Comparison of ENCODE assay signal across 10 mouse cellular contexts in the genomic region with DNA sequence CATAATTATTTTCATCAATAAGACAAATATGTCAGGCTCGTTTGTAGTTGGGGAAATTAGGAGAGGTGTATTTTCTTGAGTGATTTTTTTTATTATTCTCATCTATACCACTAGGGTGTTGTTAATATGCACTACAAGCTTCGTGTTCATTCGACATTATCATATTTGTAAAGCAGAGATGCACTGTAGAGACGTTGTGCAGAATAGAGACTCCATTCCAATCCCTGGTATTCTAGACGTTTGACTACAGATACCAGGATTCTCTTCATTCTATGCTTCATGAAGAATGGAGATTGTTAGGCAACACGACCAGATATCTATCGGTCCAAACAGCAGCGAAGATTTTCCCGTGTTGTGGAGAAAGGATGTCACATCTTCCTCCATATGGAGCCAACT.
DNase-seq lines count a peak whose midpoint lies in the region; ATAC-seq lines count a peak whose summit lies in the region.
"Had no signal": no experiment of that assay in that cellular context is flagged by ENCODE, and none has a peak within 500 bp of the region (broad histone marks: within the 10 kb centered on the region; RNA-seq: fewer than 3 reads in every experiment).

No protein-coding gene starts in this region.

- H3K27ac ChIP-seq in kidney, embryonic 16.5 days (ENCODE audit: low read length): no peak overlapping the region
- no peak overlapping the region for H3K27ac ChIP-seq in forebrain, embryonic 16.5 days (ENCODE audit: low read length)
- H3K27ac ChIP-seq in limb, embryonic 13.5 days: no peak overlapping the region
- H3K27ac ChIP-seq in neural tube, embryonic 14.5 days (ENCODE audit: low read depth, low read length): no peak overlapping the region
- H3K27ac ChIP-seq: gastrocnemius, adult 2 months had no signal

- no peak overlapping the region for H3K9ac ChIP-seq in kidney, embryonic 16.5 days (replicated peaks; ENCODE audit: low read length)
- H3K9ac ChIP-seq in forebrain, embryonic 16.5 days (replicated peaks; ENCODE audit: low read depth, low read length): no peak overlapping the region
- H3K9ac ChIP-seq in limb, embryonic 13.5 days: no peak overlapping the region
- H3K9ac ChIP-seq in neural tube, embryonic 14.5 days (replicated peaks; ENCODE audit: low read depth, low read length): no peak overlapping the region
- H3K9ac ChIP-seq: liver, postnatal 0 days had no signal

- no peak overlapping the region for H3K4me3 ChIP-seq in kidney, embryonic 16.5 days (ENCODE audit: low read length)
- H3K4me3 ChIP-seq in forebrain, embryonic 16.5 days (replicated peaks; ENCODE audit: low read length): no peak overlapping the region
- no peak overlapping the region for H3K4me3 ChIP-seq in limb, embryonic 13.5 days
- no peak overlapping the region for H3K4me3 ChIP-seq in neural tube, embryonic 14.5 days (ENCODE audit: low read depth, low read length)
- H3K4me3 ChIP-seq: gastrocnemius, adult 2 months had no signal

- 0 out of 2 replicates have a peak, but pooled peaks have one; percentile 41 for ATAC-seq in kidney, embryonic 16.5 days (ENCODE audit: low FRiP score, low TSS enrichment)
- peak; percentile 15; the same call in 1 of the 2 replicates for ATAC-seq in forebrain, embryonic 16.5 days
- ATAC-seq in limb, embryonic 13.5 days (ENCODE audit: low FRiP score, low read depth): peak; percentile 44
- 0 out of 2 replicates have a peak, but pooled peaks have one; percentile 19 for ATAC-seq in neural tube, embryonic 14.5 days (ENCODE audit: low read depth)
- no peak for ATAC-seq in cerebellum, adult (ENCODE audit: insufficient number of reproducible peaks, low FRiP score, low TSS enrichment)
- ATAC-seq: CD4-positive, CD25-positive, alpha-beta regulatory T cell, adult 4 months; liver, postnatal 0 days had no signal

- whole genome bisulfite sequencing in kidney, embryonic 16.5 days: 30% methylated on average over 9 of the region's 9 CpGs
- WGBS in forebrain, embryonic 16.5 days: 31% methylated on average over 9 of the region's 9 CpGs
- 25% methylated on average over 9 of the region's 9 CpGs for WGBS in limb, embryonic 13.5 days
- WGBS in neural tube, embryonic 14.5 days: 28% methylated on average over 9 of the region's 9 CpGs

- DNase-seq in kidney, adult 11 months: no peak
- DNase-seq in heart, postnatal 25 days (ENCODE audit: low spot score): no peak
- DNase-seq: liver, postnatal 0 days had no signal

- no peaks in the 10 kb centered on the region for H3K36me3 ChIP-seq in kidney, embryonic 16.5 days (ENCODE audit: insufficient read depth, low read length)
- H3K36me3 ChIP-seq in forebrain, embryonic 16.5 days (ENCODE audit: control insufficient read depth, insufficient read depth): no peaks in the 10 kb centered on the region
- H3K36me3 ChIP-seq in limb, embryonic 13.5 days: no peaks in the 10 kb centered on the region
- H3K36me3 ChIP-seq in neural tube, embryonic 14.5 days (ENCODE audit: control insufficient read depth, insufficient read depth, low read length): no peaks in the 10 kb centered on the region

- H3K4me2 ChIP-seq in kidney, embryonic 16.5 days (replicated peaks; ENCODE audit: low read depth, low read length): no peak overlapping the region
- peak overlapping the region; percentile 32; the same call in 1 of the 2 replicates for H3K4me2 ChIP-seq in forebrain, embryonic 16.5 days (ENCODE audit: low read length)
- H3K4me2 ChIP-seq in limb, embryonic 13.5 days (replicated peaks): peak overlapping the region; percentile 61; the same call in 1 of the 2 replicates
- H3K4me2 ChIP-seq in neural tube, embryonic 14.5 days (ENCODE audit: low read depth, low read length): peak overlapping the region; percentile 46; the same call in 1 of the 2 replicates

- H3K27me3 ChIP-seq in kidney, embryonic 16.5 days (ENCODE audit: insufficient read depth, low read length): no peaks in the 10 kb centered on the region
- H3K27me3 ChIP-seq in forebrain, embryonic 16.5 days (replicated peaks; ENCODE audit: control insufficient read depth, insufficient read depth, low read length): no peaks in the 10 kb centered on the region
- H3K27me3 ChIP-seq in limb, embryonic 13.5 days: 0 out of 2 replicates have a peak, but pooled peaks cover 3% of the 10 kb centered on the region
- H3K27me3 ChIP-seq in neural tube, embryonic 14.5 days (ENCODE audit: control insufficient read depth, insufficient read depth, low read length): no peaks in the 10 kb centered on the region

- intact Hi-C loops in heart, postnatal 25 days (cut with DNase I): no loop called here

- H3K4me1 ChIP-seq in kidney, embryonic 16.5 days (ENCODE audit: insufficient read depth, low read length): peaks cover 4% of the 10 kb centered on the region; the same call in 1 of the 2 replicates
- H3K4me1 ChIP-seq in forebrain, embryonic 16.5 days (replicated peaks; ENCODE audit: control insufficient read depth, insufficient read depth, low read length): peaks cover 6% of the 10 kb centered on the region; the same call in 1 of the 2 replicates
- H3K4me1 ChIP-seq in limb, embryonic 13.5 days: peaks cover 4% of the 10 kb centered on the region
- peaks cover 7% of the 10 kb centered on the region; the same call in 1 of the 2 replicates for H3K4me1 ChIP-seq in neural tube, embryonic 14.5 days (ENCODE audit: control insufficient read depth, insufficient read depth, low read length)

- H3K9me3 ChIP-seq in kidney, embryonic 16.5 days (ENCODE audit: low read length): no peaks in the 10 kb centered on the region
- no peaks in the 10 kb centered on the region for H3K9me3 ChIP-seq in forebrain, embryonic 16.5 days (ENCODE audit: control insufficient read depth, low read length)
- H3K9me3 ChIP-seq in limb, embryonic 13.5 days: no peaks in the 10 kb centered on the region
- no peaks in the 10 kb centered on the region for H3K9me3 ChIP-seq in neural tube, embryonic 14.5 days (ENCODE audit: control insufficient read depth, low read length)
